Mouse (Mus musculus): ENCODE results near the gene Nhlrc3. TPM values are rescaled to one million over a fixed set of nuclear protein-coding genes. Genes with fewer than 3 reads are reported as not detected.

The Nhlrc3 gene
- 1 to 10 TPM; 8.5 to 9.9 TPM for total RNA-seq (2021)
- long read RNA-seq, full-length matches to known transcripts, result 2 of 2 reads
- long read RNA-seq, partial matches to known transcripts, result 0 of 2 reads
- long read RNA-seq, other reads (novel, unspliced or antisense), result 0 of 2 reads

DNA sequence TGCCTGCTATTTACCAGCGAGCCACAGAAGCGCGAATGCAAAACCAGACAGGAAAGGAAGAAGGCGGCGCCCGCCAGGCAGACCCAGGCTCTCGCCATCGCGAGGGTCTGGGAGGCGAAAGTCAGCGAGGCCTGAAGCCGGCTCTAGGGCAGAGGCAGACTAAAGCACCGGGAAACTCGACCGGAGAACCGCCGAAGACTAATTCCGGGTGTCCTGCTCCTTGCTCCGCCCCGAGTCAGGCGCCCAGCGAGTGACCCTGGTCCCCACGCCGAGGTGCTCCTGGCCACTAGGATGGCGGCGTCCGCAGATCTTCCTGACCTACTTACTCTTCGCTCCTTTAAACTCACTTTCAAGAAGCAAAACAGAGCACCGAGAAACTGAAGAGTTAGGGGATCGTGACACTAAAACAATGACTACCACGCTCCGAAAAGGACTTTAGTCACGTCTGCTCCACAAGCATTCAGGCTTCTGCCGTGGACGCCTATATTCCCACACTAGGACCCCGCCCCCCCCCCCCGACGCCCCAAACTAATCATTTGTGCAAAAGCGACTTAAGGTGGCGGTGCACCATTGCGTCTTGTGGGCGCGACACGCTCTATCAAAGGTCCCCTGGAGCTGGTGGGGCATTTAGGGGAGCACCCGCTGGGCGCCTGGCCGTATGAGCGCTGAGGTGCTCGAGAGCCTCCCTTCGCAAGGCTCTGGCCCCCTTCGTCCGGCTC, at the start of gene Nhlrc3, which contains the start of gene Proser1:
TSS of gene Nhlrc3 (minus strand) at position 287 of the 719 bp plus-strand sequence.
TSS of gene Proser1 (plus strand) at position 621 of the 719 bp plus-strand sequence.
- DNase-seq (ENCODE audit: low spot score in 2 of 2), result peak; percentile 93 to 96

DNA sequence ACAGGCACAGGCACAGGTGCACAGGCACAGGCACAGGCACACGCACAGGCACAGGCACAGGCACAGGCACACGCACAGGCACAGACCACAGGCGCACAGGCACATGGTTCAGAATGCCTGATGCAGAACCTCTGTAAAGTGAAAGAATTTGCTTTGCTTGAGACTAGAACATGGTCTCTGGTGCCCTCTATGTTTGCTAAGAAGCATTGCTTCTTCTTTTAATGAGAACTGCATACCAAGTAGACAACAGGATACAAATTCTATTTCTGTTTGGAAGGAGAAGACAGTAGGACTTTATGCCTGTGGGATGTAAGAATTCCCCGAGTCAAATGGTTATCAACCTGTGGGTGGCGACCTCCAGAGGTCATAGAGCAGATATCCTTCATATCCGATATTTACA, 39.3 kb upstream of the Nhlrc3 start:
- no peak for DNase-seq (ENCODE audit: low spot score in 2 of 2)

DNA sequence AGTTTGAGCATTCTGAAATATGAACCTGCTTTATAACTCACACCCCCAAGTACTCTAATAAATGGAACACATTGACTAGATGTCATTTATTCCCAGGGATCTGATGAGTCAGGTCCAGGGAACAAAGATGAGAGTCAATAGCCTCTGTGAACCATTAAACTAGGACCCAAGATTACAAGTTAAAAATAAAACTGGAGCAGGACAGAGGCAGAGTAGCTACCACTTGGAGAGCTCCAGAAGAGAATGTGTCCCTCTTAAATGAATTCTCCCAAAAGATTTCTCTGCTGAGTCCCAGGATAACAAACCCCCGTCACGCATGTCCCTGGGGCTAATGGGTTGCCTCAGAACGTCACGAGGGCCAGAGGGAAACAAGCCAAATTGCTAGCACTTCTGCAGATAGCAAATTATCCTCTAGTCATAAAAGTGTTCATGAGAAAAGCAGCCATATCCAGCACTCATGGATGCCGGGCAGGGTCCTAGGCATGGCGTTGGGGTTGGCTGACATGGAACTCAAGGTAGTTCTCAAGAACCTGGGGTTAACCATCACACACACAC, 35.3 kb upstream of the Nhlrc3 start:
- DNase-seq (ENCODE audit: low spot score in 2 of 2), result no peak

DNA sequence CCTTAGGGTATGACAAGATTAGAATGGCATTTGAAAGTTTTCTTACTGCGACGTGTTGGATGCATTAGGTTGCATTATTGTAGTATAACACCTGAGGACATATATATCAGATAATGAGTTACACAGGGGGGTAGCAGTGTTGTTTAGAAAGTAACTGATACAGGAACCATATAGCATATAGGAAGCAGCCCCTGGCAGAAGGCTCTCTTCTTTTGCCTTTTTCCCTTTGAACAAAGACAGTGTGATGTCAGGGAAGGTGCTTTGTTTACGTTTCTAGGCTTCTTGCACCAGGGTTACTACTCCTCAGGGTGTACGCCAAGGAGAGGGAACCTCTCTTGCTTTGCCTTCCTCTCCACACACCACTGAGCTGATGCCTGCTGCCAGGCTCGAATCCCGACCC, 25.2 kb upstream of the Nhlrc3 start, which contains the start of gene Stoml3:
TSS of gene Stoml3 (plus strand) at position 301 of the 400 bp plus-strand sequence.
- DNase-seq (ENCODE audit: low spot score in 2 of 2), result no peak

DNA sequence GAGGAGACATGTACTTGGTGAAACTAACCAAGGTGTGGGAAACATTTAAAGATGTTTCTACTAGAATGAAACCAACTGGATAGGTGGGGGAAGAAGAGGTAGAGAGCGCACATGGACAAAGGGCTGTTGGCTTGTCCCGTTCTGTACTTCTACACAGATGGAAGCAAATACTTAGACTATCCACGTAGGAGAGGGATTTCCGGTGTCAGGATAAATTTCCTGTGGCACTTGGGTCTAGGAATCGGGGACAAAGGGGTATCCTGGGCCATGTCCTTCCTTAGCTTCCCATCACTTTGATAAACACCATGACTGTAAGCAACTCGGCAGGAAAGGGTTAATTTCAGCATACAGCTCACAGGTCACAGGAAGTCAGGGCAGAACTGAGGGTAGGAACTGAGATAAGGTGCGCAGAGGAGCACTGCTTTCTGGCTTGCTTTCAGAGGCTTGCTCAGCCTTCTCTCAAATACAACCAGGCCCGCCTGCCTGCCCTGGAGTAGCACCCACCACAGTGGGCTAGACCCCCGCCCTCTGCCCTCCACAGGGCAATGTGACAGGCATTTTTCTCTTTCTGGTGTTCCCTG, 24.0 kb upstream of the Nhlrc3 start:
- DNase-seq (ENCODE audit: low spot score in 2 of 2), result no peak

DNA sequence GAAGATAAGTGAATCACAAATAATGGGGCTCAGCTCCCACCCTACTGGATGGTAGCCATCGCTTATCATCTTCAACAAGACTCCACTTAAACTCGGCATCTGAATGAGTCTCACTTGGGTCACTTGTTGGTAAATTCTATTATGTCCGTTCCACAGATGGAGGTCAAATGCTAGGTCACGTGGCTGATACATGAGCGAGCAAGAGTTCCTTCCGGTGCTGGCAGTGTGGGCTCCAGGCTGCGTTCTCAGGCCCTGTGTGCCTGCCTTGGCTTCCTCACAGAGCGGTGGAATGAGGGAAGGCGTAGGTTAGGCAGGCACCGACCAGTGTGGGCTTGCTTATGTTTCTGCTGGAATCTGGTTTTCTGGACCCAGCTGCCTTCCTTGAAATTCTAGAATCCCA, 23.4 kb upstream of the Nhlrc3 start:
- DNase-seq (ENCODE audit: low spot score in 2 of 2), result no peak

DNA sequence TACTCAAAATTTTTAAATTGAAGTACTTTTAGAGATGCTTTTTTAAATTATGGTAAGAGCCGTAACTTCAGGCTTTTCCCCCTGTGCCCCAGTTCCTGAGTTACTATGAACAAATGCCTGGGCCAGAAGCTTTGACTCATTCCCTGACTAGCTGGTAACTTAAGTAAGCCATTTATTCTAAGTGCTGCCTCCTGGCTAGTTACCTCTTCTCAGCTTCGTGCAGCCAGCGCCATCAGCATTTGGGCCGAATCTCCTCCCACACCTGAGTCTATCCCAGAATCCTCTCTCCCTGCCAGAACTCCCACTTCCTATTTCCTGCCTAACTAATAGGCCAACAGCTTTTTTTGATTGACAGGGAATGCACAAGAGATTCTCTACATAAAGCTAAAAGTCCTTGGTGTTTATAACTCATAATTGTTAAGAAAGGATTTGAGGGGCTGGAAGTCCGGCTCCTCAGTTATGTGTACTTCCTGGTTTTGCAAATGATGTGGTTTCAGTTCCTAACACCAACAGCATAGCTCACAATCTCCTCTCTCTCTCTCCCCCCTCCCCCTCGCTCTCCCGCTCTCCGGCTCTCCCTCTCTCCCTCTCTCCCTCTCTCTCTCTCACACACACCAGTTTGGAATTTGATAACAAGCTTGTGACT, 20.4 kb upstream of the Nhlrc3 start:
- DNase-seq (ENCODE audit: low spot score in 2 of 2), result no peak

DNA sequence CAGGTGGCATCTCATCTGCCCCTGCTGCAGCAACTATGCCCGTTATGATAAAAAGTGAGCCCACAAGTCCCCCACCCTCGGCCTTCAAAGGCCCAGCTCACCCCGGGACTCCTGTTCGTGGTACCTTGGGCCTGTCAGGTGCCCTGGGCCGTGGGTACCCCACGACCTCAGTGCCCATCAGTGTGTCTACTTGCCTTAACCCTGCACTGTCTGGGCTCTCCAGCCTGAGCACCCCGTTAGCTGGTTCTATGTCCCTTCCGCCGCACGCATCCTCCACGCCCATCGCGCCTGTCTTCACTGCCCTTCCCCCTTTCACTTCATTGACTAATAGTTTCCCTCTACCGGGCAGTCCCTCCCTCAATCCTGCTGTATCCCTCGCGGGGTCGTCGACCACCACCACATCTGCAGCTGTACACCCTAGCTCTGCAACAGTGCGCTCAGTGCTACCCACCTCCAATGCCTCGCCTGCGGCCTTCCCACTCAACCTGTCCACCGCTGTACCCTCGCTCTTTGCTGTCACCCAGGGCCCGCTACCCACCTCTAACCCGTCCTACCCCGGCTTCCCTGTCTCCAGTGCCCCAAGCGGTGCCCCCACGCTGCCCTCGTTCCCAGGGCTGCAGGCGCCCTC, 15.4 kb upstream of the Nhlrc3 start:
- DNase-seq (ENCODE audit: low spot score in 2 of 2), result no peak

DNA sequence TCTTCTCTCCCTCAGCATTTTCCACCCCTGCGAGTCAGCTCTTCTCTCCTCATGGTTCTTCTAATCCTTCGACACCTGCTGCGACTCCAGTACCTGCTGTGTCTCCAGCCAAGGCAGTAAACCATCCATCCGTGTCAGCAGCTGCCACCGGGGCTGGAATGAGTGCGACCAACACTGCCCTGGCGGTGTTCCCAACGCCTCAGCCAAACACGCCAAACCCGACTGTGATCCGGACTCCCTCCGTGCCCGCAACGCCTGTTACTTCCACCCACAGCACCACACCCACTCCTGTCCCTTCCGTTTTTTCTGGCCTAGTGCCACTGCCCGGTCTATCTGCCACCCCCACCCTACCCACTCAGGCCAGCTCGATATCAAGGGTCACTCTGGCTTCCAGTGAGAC, 14.3 kb upstream of the Nhlrc3 start:
- DNase-seq (ENCODE audit: low spot score in 2 of 2), result no peak

DNA sequence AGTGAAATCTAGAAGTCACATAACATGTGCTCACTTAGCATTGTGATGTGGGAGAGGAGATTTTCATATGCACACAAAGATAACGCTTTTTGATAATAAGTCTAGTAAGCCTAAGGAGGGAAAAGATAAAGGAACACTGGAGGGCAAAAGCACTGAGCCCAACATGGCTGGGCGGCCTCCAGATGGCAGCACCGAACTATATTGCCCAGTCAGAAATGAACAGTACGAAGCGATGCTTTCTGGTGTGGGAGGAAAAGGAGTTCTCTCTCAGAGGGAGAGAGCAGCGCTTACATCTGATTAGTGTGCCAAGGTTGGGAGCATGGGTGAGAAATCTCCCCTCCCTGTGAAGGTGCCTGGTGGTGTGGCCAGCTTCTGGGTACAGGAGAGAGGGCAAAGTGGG, 12.8 kb upstream of the Nhlrc3 start:
- peak; percentile 49 to 70 for DNase-seq (ENCODE audit: low spot score in 2 of 2)

DNA sequence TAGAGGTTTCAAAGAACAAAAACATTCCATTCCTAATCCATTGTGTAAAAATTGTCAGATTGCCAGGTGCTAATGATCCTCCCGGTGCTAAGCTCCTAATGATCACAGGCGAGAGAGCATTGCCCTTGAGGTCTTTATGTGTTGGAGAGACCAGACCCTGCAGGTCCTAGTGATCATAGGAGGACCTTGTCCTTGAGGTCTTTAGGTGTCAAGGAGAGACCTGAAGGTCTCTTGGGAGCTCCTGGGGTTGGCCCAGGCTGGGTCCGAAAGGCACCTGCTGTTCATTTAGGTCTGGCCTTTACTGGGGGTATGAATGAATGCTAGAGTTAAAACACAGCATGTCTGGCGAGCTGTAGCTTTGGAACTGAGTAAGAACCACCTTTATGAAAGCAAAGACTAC, 11.0 kb upstream of the Nhlrc3 start:
- DNase-seq (ENCODE audit: low spot score in 2 of 2), result no peak

DNA sequence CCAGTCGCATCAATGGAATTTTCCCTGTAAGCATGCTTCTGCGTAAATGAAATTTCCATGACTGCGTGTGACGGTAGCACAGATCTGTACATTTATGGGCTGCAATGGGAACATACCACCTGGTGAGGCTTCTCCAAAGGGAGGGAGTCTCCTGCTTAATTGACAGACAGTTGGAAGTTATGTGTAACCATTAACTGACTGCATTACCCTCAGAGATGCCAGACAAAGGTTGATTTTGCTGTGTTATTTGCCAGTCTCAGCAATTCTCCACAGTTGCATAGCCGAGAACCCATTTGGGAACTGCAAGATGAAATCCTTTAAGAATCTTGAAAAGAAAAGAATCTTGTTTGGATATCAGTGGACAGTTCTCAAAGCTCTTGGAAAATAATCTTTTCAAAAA, 8.9 kb upstream of the Nhlrc3 start:
- no peak for DNase-seq (ENCODE audit: low spot score in 2 of 2)

DNA sequence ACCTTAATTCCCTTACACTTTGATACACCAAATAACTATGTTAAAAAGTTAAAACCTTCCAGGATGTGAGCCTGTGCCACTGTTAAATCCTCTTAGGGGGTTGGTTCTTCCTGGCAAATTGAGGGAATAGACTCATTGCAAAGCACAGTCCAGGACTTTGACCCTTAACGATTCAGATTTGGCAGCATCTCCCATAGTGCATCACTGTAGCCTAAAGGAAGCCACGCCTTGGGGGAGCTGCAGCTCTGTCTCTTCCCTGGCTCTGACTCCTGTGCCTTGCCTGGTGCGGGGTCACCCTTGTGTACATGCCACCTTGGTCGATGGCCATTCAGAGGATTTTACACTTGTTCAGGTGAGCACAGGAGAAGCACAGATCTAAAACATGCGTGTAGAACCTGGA, 6.5 kb upstream of the Nhlrc3 start:
- DNase-seq (ENCODE audit: low spot score in 2 of 2), result no peak

DNA sequence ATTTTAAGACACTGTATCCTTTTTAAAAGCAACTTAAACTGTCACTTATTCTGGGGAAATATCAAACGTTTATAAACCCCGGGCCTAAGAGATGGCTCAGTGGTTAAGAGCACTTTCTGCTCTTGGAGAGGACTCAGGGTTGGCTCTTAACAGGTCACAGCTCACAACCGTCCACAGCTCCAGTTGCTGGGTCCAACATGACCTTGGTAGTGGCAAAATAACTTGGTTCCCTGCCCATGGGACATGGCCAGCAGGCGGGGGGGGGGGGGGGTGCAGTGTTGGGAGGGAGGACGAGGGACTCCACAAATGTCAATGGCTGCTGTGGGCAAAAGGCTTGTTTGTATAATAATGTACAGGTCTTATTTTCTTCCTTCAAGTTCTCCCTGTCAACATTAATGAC, 4.2 kb upstream of the Nhlrc3 start:
- no peak for DNase-seq (ENCODE audit: low spot score in 2 of 2)

DNA sequence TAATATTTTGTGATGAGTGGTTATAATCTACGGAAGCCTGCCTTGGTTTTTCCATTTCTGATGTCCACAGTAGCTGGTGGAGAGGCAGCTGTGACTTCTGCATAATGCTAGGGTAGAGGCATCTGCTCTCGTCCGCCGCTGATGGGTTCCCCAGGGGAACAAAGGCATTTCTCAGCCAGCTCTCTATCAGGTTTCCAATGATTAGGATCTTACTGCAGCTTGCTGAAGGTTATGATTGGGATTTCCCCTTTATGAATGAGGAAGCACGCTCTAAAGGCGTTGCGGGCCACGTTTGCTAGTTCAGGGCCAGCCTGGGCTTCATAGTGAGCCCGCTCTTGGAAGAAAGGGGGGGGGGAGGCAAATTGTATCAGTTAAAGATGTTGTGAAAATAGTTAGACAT, 3.3 kb upstream of the Nhlrc3 start:
- DNase-seq (ENCODE audit: low spot score in 2 of 2), result no peak

DNA sequence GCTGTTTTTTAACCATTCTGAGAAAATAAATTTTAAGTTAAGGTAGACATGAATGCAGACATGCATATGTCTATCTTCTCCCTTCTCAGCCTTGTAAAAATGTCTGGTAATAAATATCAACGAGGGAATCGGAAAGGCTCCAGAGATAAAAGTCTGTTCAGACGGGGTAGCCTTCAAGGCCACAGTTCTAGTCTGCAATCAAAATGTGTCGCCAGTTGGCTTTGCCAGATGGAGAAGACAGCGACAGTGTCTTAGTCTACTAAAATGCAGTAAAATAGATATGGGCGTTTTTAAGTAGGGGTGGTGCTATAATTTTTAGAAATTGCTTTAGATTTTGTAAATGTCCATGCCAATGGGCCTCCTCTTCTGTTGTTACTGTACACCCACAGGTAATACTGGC, 2.2 kb upstream of the Nhlrc3 start:
- no peak for DNase-seq (ENCODE audit: low spot score in 2 of 2)

DNA sequence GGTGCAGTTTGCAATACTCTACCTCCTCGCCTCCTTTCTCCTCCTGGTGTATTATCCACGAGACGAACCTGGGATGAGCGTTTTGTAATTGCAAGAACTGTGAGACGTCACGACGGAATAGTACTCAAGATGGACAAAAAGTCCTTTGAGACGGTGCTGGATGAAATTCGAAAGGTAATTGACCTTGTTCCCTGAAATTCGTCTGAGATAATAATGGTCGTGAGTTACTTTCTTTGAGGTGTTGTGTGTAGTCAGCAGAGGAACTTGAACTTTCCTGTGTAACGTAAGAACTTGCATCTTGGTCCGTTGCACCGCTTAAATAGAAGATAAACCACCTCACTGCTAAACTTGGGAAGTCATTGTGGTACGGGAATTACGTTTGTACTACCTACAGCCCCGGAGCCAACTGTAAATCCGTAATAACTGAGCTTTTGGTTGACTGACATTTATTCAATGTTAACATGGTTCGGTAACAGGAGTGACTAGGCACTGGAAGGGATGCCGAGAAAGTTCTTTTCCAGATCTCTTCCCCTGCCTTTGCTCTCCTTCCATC, 1.1 kb upstream of the Nhlrc3 start:
- no peak for DNase-seq (ENCODE audit: low spot score in 2 of 2)

DNA sequence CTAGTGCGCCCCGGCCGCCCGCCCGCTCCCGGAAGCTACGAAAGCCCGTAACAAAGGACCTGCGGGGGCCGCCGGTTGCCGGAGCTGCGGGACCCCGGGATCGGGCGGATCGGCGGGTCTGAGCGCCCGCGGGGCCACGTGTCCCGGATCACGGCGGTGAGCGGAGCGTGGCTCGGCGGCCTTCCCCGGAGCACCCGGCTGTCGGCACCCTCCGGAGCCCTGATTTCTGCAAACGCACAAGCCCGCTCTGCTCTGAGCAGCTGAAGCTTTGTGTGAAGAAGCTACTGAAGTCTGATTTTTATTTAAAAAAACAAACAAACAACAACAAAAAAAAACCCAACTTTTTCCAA, 608 bp upstream of the Nhlrc3 start:
- no peak for DNase-seq (ENCODE audit: low spot score in 2 of 2)

DNA sequence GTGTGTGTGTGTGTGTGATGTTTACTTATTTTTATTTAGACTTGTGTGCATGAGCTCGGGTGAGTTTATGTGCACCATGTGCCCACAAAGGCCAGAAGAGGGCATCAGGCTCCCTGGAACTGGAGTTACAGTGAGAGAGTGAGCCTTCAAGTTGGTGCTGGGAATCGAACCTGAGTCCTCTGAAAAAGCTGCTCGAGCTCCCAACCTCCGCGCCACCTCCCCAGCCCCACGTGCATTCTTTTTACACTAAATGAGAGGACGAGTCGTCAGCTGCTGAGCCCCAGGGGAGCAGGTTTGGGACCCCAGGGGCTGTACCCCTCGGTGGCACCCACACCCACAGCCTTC, 459 bp downstream of the Nhlrc3 start:
- DNase-seq (ENCODE audit: low spot score in 2 of 2), result no peak

DNA sequence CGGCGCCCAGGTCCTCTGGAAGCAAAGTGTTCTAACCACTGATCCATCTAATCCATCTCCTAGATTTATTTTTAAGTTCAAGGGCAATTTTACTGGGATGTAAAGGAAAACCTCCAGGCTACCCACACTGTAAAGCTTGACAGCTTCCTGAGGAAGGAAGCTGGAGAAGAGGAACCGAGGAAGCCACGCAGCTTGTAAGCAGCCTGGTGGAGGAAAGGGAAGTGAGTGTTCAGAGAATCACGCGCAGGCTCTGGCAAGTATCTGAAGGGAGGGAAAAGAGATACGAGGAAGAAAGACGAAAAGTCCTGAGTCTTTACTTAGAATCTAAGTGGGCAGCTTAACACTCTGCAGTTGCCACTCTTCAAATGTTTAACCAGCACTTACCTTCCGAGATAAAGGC, 3.0 kb downstream of the Nhlrc3 start:
- no peak for DNase-seq (ENCODE audit: low spot score in 2 of 2)

DNA sequence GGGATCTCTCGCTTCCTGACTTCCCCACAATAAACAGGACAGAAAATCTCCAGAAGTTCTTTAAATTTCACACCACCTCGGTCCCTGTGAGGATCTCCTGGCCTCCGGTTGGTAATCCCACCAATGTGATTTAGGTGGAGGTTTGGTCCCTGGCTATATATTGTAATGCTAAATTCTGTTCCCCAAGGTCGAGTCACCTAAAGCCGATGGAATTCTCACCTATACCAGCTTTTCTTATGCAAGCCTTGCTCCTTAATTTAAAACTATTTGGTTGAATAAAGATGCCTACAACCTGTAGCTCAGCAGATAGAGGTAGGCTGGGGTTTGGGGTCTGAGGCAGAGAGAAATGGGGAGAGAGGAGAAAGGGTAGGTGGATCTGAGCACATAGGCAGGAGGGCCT, 5.4 kb downstream of the Nhlrc3 start:
- DNase-seq (ENCODE audit: low spot score in 2 of 2), result no peak

DNA sequence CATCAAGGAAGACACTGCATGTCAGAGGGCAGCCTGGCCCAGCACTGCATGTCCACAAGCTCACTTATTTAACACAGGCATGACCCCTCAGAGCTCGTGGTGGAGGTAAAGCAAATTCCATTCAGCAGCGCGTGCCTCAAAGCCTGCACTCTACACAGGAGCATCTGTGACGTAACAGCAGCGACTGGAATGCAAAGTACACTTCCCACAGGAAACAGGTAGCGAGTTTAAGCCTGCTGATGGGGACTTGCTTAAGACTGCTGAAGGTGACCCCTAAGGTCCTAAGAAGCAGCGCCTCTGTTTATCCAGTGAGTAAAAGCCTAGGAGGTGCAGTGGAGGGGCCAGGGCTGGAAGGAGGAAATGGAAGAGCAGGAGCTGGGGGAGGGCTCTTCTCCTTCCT, 8.1 kb downstream of the Nhlrc3 start:
- DNase-seq (ENCODE audit: low spot score in 2 of 2), result no peak
